Mouse (Mus musculus) retina, embryonic 14.5 days (tissue): Measurements from ENCODE around the gene Iqcf1.
A peak's percentile ranks its signal among the peaks of the same experiment; 100 is the strongest.

Experiments
- DNase-seq: peaks from one replicate; pipeline ENCODE4 v3.0.0-alpha.2; 2015; ENCODE audit warnings: low spot score

The Iqcf1 gene

GRCm38 (mm10) chr9:106465571-106466200, 34.1 kb upstream of the Iqcf1 start, which contains the start of gene Gpr62:
Gpr62 (minus strand) TSS chr9:106465938.
- no peak for DNase-seq

GRCm38 (mm10) chr9:106466721-106467120, 33.0 kb upstream of the Iqcf1 start:
- DNase-seq: no peak

DNA sequence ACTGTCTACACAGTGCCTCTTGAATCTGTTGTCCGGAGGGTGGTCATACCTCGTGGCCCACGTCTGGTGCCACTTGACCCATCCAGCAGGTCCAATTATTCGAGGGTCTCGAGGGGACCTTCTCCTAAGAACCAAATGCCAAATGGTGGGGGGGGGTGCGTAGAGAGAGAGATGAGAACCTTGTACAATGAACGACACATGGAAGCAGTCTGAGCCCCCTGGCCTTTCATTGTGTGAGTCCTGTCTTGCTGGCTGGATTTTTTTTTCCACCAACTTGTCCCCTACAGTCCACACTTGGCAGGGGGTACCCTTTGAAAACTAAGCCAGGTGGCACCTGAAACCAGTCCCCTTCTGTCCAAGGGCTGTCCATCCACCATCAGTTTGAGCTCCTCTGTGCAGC, 32.0 kb upstream of the Iqcf1 start:
- DNase-seq: no peak

- DNase-seq: no peak
Measured at GRCm38 (mm10) chr9:106469317-106469716, 30.4 kb upstream of the Iqcf1 start.

DNA sequence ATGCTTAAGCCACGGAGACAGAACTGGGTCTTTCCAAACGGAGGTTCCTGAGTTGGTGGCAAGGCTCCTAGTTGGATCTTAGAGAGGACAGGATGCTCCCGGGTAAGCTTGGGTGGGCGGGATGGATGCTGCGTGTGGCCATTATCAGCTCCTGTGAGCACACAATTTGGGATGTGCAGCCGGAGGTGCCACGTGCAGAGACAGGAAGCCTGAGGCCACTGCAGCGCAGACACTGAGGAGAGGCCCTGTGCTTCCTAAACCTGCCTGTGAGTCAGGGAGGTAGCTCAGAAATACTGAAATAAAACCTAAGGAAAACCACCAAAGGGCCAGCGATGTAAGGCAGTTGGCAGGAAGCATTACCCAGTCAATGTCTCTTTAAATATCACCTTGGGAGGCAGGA, 30.0 kb upstream of the Iqcf1 start:
- no peak for DNase-seq

DNA sequence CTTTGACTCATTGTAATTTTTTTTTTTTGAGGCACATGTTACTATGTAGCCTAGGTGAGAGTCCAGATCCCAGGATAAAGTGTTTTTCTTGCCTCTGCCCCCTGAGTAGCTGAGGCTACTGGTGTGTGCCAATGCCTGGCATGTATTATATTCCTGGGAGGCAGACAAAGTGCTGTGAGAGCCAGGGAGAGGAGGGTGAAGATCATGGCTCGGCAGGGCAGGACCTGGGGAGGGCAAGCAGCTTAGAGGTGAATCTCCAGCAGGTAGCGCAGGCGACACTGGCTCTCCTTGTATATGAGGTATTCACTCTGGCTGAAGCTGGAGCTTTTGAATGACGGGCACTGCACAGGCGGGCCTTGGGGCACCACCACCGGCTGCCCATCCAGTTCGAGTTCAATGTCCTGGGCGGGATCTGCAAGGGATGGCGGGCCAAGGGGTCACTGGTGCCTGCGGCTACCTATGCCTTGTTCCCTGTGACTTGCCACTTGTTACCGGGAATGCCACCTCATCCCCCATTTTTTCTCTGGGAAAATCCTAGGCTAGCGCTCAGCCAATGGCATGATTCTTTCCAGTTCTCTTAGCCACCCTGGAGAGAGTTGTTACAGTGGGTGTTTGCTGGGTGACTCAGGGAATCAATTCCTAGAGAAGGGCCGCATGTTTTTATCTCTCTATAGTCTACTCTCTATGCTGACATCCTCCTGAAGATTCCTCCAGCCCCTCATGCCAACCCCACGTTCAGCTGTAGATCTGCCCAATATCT, 28.6 kb upstream of the Iqcf1 start:
- no peak for DNase-seq

- DNase-seq: peak; percentile 86
Measured at GRCm38 (mm10) chr9:106471892-106472291, 27.9 kb upstream of the Iqcf1 start.

DNA sequence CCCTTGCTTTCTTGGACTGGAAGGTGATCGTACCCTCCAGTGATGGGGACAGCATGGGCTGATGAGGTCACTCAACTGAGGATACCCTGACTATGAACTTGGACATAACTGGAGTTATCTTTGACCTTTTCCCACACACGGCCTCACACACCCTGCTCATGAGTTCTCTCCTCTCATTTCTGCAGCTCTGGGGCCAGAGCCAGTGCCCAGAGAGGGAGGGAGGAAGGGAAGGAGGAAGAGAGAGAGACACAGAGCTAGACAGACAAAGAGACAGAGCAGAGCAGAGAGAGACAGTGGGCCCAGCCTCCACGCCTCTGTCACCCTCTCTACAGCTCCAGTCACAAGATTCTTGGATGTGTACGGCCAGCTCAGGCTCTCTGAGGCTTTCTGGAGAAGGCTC, 27.4 kb upstream of the Iqcf1 start:
- no peak for DNase-seq

GRCm38 (mm10) chr9:106473081-106473752, 26.6 kb upstream of the Iqcf1 start:
- no peak for DNase-seq

DNA sequence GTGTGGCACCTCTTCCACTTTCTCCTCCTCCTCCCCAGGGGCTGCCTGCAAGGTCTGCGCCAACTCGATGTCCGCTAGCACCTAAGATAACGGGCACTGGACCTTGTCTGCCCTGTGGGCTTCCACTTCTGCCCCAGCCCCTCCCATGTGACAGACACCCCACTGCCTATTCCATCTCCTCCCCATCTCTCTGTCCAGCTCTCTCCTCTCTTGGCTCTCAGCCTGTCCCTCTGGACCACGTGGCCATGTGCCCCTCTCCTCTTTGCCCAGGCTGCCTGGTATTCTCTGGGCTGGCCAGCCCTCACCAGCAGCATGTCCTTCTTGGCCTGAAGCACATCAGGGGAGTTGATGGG, 26.0 kb upstream of the Iqcf1 start:
- DNase-seq: no peak

GRCm38 (mm10) chr9:106474456-106474855, 25.3 kb upstream of the Iqcf1 start:
- peak; percentile 90 for DNase-seq

DNA sequence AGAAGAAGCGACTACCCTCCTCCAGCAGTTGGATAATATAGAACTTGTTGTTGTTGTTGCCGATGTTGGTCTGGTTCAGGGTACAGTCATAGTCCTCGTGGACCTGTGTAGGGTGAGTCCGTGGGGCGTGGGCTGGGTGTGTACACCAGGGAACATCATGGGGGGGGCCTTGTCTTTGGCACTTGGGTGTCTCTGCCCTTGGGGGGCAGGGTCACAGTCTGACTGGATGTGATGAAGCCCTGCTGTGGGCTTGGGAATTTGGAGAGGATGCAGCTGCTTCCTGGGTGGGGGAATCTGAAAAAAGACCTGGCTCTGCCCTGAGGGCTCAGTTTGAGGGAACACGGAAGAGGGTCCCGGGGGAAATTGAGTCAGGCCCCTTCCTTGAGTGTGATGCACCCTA, 24.7 kb upstream of the Iqcf1 start:
- DNase-seq: no peak

- DNase-seq: no peak
Measured at GRCm38 (mm10) chr9:106475663-106476001, 24.1 kb upstream of the Iqcf1 start, which contains the start of gene Rrp9. Rrp9 (plus strand) TSS chr9:106475963.

- no peak for DNase-seq
Measured at GRCm38 (mm10) chr9:106476002-106476923, 23.5 kb upstream of the Iqcf1 start.

DNA sequence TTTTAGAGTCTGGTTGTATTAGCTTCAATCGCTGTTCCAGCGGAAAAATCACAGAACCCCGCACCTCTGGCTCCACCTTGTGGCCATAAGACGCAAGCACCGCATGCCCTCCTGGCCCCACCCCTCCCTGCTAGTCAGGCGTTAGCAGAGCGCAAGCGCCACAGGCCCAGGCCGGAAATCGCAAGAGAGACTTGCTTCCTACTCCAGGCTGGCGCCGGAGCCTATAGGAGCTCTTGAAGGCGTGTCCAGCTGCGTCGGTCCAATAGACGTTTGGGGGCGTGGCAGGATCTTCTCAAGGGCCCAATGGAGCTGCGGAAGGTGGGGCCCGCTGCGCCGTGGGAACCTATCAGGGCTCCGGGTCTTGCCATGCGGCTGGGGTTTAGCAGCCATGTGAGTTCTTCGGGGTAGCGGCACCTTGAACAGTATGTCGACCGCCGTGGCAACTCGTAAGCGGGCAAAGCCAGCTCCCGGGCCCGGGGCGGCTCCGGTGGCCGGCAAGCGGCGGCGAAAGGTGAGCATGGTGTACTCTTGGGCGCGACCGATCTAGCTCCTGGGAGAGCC, 22.8 kb upstream of the Iqcf1 start, which contains the start of gene Parp3:
TSS of gene Parp3 (minus strand) at position 26 of the 561 bp plus-strand sequence.
- peak; percentile 100 for DNase-seq

- DNase-seq: no peak
Measured at GRCm38 (mm10) chr9:106477649-106478048, 22.1 kb upstream of the Iqcf1 start.

DNA sequence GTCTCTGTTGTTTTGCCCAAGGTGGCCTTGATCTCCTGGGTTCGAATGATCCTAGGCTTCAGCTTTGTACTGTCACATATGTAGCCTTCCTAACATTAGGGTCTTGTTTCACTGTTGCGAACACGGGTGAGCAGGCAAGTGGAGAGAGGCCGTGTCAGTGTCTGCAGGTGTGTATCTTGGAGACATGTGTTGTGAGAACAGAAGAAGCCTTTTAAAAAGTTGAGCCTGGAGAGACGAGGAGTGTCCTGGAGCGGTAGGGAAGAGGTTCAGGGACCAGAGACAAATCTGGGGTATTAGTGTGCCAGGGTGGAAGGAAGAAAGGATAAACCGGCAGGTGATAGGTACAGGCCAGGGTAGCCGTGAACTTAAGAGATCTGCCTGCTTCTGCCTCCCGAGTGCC, 21.7 kb upstream of the Iqcf1 start:
- DNase-seq: no peak

DNA sequence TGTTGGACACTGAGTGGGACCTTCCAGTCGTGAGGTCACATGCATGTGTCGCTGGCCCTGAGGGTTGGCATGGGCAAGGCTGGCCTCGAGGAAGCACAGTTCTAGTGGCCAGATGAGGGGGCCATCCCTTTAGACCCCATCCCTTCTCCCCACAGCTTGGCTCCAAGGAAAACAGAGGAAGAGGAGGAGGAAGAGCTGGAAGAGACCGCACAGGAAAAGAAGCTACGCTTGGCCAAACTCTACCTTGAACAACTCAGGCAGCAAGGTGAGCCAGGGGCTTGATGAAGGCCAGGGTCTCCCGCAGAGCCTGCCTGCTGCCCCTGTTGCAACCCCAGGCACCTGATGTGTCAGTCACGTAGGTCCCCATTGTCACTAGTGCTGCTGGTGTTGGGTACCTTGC, 19.2 kb upstream of the Iqcf1 start:
- no peak for DNase-seq

DNA sequence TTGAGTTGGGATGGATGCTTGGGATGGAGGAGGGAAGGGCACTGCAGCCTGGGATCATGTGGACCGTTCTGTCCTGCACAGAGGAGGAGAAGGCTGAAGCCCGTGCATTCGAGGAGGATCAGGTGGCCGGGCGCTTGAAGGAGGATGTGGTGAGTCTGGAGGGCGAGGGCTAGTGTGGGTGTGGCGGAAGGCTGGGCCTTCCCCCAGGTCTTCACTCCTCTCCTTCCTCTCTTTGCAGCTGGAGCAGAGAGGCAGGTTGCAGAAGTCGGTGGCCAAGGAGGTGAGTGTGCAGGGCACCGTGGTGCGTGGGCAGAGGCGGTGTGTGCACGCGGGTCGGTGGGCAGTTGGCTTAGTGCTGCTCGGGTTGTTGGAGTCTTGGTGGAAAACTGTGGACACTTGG, 18.7 kb upstream of the Iqcf1 start:
- no peak for DNase-seq

- DNase-seq: no peak
Measured at GRCm38 (mm10) chr9:106481676-106482075, 18.1 kb upstream of the Iqcf1 start.

DNA sequence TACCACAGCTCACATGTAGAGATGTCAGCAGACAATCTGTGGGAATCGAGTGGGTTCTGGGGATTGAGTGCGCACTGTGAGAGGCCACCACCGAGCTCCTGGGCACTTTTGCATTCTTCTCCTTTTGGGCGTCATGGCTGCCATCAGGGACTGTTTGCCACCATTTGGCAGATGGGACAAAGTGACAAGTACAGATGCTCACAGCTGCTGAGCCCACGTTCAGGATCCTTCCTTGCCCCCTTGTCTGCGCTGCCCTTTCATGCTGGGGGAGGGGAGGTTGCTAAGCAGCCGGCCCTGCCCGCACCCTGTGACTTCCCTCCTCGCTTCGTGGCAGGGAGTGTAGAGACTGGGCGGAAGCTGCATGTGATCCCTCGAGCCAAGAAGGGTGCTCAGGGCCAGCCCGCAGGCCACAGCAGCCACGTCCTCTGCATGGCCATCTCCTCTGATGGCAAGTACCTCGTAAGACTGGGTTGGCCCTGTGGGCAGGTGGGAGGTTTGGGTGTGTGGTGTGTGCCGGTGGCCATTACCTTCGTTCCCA, 17.1 kb upstream of the Iqcf1 start:
- no peak for DNase-seq

DNA sequence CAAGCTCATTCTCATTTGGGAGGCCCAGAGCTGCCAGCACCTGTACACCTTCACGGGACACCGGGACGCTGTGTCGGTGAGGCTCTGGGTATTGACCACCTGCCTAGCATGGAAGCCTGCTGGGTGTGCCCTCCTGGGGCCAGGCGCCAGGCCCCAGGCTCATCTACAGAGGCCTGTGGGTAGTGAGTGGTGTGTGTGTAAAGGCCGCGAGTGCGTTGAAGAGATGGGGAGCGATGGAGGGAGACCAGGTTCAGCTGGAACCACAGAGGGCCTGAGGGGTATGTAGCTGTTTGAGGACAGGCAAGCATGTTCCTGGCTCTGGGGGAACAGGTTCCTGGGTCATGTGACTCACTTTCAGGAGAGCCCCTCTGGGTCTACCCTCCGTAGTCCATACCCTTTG, 16.6 kb upstream of the Iqcf1 start:
- no peak for DNase-seq
